Mouse (Mus musculus): ENCODE results near the gene Myzap.
"Not testable (repeated sequence)": the region's sequence is repeated elsewhere in the genome, so short reads cannot be mapped to it uniquely, and the experiment has no call there.

Gene Myzap

GRCm38 (mm10) chr9:71591938-71592548, at the start of gene Myzap:
Gene Myzap (minus strand): TSS chr9:71592360.
- DNase-seq (ENCODE audit: low spot score) = peak; percentile 74

DNA sequence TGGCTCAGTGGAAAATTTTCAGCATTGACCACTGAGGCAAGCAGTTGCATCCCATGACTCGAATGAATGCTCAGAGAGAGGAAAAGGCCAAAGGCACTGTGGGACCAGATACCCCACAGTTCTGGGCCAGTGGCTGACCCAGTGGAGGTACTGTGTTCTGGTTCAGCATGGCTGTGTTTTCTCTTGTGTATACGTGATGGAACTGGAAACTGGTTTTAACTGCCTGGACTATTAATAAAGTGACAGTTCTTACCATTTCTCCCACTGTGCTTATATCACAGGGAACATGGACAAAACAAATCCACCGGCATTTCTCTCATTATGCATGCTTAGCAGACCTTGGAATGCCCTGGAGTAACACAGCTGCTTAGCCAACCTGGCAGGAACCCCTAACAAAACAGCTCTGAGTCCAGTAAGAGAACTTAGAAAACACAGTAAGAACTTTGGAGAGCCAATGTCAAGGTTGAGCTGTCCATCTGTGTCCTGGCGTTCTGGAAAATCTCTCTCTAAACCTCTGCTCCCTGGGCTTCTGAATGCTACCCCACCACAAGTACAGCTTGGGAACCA, 48.3 kb upstream of the Myzap start:
- DNase-seq (ENCODE audit: low spot score) = no peak

DNA sequence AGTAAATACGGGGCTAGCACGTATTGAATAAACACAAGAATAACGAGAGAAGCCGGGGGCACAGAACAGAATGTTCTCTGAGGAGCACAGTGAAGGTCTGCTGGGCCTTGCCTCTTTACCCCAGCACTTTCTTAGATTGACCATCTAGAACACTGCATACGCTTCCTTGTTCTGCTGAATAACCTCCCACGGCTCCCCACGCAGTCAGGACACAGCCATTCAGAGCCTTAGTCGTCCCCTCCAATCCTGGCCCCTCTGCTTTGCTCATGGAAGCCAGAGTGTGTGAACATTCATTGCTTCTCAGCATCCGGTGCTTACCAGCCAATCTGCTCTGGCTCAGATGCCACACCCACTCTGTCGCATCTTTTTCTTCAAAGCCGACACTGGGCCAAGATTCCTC, 46.0 kb upstream of the Myzap start:
- no peak for DNase-seq (ENCODE audit: low spot score)

- DNase-seq (ENCODE audit: low spot score) = no peak
These were observed 44.7 kb upstream of the Myzap start for GRCm38 (mm10) chr9:71636854-71637253.

DNA sequence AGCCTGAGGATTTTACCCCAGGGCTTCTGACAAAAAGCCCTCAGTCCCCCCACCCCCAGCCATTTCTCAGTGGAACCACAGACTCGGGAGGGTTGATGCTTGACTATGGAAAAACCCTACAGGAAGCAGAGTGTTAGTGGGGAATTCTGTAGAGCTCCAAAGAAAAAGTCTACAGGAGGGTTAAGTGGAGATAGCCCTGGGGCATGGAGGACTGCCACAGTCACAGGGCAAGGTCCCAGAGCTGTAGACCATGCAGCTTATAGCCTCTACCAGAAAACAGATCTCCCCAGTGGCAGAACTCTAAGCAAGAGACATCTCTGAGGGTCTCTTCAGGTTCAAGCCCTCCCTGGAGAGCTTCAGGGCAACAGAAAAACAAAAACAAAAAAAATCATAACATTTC, 43.5 kb upstream of the Myzap start:
- DNase-seq (ENCODE audit: low spot score) = no peak

DNA sequence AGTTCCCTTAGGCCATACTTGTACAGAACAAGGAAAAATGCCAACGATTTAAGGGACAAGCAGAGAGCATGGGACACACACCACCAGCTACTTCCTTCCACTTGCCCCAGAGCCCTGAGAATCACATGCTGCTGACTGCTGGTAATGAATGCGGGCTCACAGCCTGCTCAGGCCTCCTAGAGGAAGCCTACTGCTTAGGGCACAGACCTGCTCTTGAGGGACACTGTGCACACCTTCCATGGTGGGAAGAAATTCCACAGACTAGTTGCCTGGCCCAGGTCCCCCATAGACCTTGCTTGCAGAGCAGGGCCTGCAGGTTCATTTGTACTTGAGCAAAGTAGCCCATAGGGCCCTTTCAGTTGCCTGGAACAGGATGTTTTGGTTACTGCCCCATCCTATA, 42.8 kb upstream of the Myzap start:
- DNase-seq (ENCODE audit: low spot score) = no peak

DNA sequence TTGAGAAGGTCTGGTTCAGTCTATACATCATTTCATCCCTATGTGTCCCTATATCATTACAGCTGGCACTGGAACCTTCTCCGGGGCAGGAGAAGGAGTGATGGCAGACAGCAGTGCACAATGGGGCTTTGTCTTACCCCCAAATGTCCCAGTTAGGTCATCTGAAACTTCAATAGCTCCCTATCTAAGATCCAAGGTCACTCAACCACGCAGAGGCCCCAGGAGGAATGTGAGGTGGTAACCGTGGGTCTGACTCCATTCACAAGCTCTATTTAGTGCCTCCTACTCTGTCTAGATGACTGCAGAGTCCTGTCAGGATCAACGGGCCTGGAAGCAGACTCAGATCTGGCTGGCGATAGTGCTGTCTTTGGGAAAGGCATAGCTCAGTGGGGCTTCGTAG, 36.8 kb upstream of the Myzap start:
- DNase-seq (ENCODE audit: low spot score) = no peak

- no peak for DNase-seq (ENCODE audit: low spot score)
These were observed 36.1 kb upstream of the Myzap start for GRCm38 (mm10) chr9:71628286-71628685.

GRCm38 (mm10) chr9:71625961-71626360, 33.8 kb upstream of the Myzap start:
- DNase-seq (ENCODE audit: low spot score) = no peak

GRCm38 (mm10) chr9:71624793-71625495, 32.8 kb upstream of the Myzap start:
- peak; percentile 76 for DNase-seq (ENCODE audit: low spot score)

DNA sequence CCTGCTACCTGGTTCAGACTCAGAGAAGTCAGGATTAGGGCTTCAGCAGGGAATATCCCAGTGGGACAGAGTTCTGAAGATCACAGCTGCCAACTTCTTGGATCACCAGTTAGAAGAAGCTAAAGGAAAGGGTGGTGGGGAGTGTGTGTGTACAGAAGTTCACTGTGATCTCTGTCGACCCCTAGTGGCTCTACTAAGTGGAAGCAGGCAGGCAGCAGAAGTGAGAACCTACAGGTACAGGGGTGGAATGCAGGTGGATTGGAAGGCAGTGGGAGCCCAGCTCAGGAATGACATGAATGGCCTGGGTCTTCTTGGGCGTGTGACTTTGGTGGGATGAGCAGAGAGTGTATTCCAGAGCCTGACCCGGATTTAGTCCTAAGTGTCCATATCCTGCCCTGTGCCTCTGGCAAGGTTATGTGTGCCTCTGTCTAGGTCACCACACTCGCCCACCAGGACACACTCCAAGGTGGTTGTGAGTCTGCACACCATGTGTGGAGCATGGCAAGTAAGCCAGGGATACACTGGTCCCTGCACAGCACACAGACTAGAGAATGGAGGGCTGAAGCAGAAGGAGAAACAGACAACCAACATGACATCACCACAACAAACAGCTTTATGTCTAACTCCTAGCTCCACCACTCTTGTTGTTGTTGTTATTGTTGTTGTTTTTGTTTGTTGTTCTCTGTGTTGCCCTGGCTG, 31.9 kb upstream of the Myzap start:
- DNase-seq (ENCODE audit: low spot score) = peak; percentile 77

- no peak for DNase-seq (ENCODE audit: low spot score)
These were observed 30.4 kb upstream of the Myzap start for GRCm38 (mm10) chr9:71622593-71622992.

DNA sequence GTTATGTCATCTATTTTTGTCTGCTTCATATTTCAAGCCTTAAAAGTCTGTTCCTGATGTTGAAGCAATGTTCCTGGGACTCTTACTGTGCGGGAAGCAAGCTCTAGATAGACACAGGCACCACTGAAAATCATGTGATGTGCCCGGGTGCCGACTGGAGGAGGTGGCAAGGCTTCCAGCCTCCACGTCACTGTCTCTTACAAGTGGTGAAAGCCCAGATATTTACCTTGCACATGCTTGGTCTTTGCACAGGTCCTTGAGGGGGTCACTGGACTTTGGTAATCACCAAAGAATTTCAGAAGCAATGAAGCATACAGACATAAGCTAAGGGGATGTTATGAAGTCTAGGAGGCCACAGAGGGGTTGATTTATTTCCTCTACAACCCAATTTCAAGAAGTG, 29.8 kb upstream of the Myzap start:
- DNase-seq (ENCODE audit: low spot score) = no peak

GRCm38 (mm10) chr9:71620116-71620515, 28.0 kb upstream of the Myzap start:
- DNase-seq (ENCODE audit: low spot score) = not testable (repeated sequence)

DNA sequence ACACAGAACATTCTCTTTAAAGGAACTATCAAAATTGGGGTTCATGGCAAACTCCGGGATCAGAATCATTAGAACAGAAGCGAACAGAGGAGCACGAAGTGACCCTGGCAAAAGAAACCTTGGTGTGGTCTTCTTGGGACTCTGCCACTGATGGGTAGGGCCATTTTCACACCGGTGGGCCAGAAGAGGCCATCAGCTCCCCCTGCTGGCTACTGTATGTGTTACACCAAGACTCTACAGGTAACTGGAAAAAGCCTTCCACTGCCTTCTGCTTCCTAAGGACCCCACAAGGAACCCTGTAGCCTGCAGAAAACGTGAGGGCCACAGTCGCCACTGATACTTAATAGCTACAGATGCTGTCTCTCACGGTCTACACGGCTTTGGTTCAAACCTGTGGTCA, 25.2 kb upstream of the Myzap start:
- peak; percentile 57 for DNase-seq (ENCODE audit: low spot score)

GRCm38 (mm10) chr9:71616185-71616584, 24.0 kb upstream of the Myzap start:
- peak; percentile 86 for DNase-seq (ENCODE audit: low spot score)

DNA sequence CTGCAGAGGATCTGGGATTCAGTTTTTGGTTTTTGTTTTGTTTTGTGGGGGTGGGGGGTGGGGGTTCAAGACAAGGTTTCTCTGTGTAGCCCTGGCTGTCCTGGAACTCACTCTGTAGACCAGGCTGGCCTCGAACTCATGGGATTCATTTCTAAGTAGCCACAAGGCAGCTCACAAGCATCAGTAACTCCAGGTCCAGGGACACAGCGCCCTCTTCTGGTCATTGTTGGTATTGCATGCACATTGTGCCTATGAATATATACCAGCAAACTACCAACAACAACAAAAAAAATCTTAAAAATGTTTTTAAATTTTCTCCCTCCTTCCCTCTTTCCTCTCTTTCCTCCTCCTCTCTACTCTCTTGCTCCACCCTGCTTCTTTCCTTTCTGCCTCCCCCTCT, 22.5 kb upstream of the Myzap start:
- DNase-seq (ENCODE audit: low spot score) = peak; percentile 74

GRCm38 (mm10) chr9:71612981-71613380, 20.8 kb upstream of the Myzap start:
- peak; percentile 74 for DNase-seq (ENCODE audit: low spot score)

DNA sequence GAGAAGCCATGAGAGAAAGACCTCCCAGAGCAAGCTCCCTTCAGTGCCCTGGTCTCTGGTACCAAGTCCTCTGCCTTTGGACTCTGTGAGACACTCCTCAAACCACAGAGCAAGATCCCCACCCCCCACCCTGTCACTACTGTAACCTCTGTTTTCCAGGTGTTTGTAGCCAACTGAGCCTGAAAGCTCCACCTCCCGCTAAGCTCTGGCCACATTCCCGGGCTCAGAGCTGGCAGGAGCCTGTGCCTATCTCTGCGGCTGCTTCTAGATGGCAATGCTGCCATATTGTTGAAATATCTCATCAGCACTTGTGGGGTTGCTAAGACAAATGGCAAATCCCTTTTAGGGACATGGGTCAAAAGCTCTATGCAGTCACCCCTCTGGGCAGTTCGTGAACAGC, 19.7 kb upstream of the Myzap start:
- no peak for DNase-seq (ENCODE audit: low spot score)

DNA sequence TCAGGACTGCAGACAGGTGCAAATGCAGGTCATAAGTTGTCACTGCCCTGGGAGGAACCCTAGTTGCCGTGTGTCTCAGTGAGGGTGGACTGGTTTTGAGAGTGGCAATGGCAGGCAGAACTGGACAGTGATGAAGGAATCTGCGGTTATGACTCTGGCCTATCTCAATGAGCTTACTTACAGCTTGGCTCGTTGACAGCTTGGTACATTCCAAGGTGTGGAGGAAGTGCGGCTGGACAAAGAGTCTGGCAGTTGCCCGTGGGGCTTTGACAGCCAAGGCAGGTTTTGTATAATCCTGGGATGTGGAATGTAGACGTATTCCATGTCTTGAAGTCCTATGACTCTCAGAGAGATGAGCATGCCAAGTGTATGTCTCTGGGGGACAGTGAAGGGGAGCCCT, 16.9 kb upstream of the Myzap start:
- DNase-seq (ENCODE audit: low spot score) = no peak

- DNase-seq (ENCODE audit: low spot score) = peak; percentile 22
These were observed 14.3 kb upstream of the Myzap start for GRCm38 (mm10) chr9:71606296-71607057.

DNA sequence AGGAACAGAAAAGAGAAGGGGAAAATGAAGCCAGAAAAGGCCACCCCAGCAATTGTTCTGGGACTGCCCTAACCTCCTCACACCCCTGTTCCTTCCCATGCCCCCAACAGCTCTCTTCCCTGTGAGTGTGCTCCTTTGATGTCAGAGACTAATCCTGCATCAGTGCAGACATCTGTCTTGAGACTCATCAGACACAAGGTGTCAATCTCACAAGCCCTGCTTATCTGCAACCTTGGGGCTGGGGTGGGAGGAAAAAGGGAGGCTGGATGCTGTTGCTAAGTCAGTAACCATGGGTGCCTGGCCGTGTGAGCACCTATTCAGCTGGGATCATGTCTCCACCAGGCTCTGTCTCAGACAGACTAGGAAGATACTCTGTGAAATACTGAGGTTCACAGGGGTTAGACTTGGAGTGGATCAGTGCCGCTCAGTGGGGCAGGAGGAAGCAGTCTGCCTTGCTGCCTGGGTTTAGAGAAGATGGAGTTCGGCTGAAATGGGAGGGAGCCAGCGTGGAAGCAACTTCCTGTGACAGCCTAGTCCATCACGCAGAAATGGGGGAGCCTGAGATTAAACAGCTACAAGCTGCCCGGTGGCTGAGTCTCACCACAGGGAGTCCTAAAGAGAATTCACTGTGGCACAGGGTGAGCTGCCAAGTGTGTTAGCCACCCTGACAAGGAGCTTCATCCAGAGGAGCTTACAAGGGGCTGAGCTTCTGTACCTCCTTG, 12.9 kb upstream of the Myzap start:
- DNase-seq (ENCODE audit: low spot score) = no peak

Data from embryo, embryonic 10 days (tissue).